Mouse (Mus musculus): Measurements from ENCODE around the gene Tmem131. TPM values are rescaled to one million over a fixed set of nuclear protein-coding genes. Genes with fewer than 3 reads are reported as not detected.
"Not testable (repeated sequence)": the region's sequence is repeated elsewhere in the genome, so short reads cannot be mapped to it uniquely, and the experiment has no call there.

The Tmem131 gene
- polyA plus RNA-seq, 1 experiment from 2014 or later = 11.4 TPM

- ATAC-seq (replicated peaks; ENCODE audit: insufficient number of reproducible peaks, low FRiP score, low TSS enrichment) = no peak
- no peak overlapping the region for H3K4me2 ChIP-seq
- H3K9ac ChIP-seq (ENCODE audit: low read depth, low read length) = no peak overlapping the region
- no peaks in the 10 kb centered on the region for H3K4me1 ChIP-seq (ENCODE audit: control insufficient read depth, insufficient read depth, low read length)
- H3K4me3 ChIP-seq (ENCODE audit: low read depth, low read length) = no peak overlapping the region
- H3K36me3 ChIP-seq (ENCODE audit: control insufficient read depth, insufficient read depth, low read length) = peaks cover 17% of the 10 kb centered on the region; the same call in 1 of the 2 replicates
- H3K9me3 ChIP-seq (replicated peaks; ENCODE audit: control insufficient read depth, low read length) = no peaks in the 10 kb centered on the region
- H3K27ac ChIP-seq (ENCODE audit: low read depth, low read length) = no peak overlapping the region
- H3K27me3 ChIP-seq (ENCODE audit: control insufficient read depth, insufficient read depth, low read length) = no peaks in the 10 kb centered on the region
- WGBS (ENCODE audit: insufficient replicate concordance) = 90% methylated on average over 12 of the region's 12 CpGs
These were observed 107.1 kb downstream of the Tmem131 start for GRCm38 (mm10) chr1:36836274-36836954.

- 91% methylated on average over 3 of the region's 3 CpGs for WGBS (ENCODE audit: insufficient replicate concordance)
- Histone ChIP-seq H3K27me3 (ENCODE audit: control insufficient read depth, insufficient read depth, low read length) (no peaks in the 10 kb centered on the region), H3K36me3 (ENCODE audit: control insufficient read depth, insufficient read depth, low read length) (peaks cover 15% of the 10 kb centered on the region; the same call in 1 of the 2 replicates), H3K9me3 (replicated peaks; ENCODE audit: control insufficient read depth, low read length) (no peaks in the 10 kb centered on the region), H3K4me1 (ENCODE audit: control insufficient read depth, insufficient read depth, low read length) (no peaks in the 10 kb centered on the region), H3K4me2 (no peak overlapping the region), H3K9ac (ENCODE audit: low read depth, low read length) (no peak overlapping the region), H3K27ac (ENCODE audit: low read depth, low read length) (no peak overlapping the region), H3K4me3 (ENCODE audit: low read depth, low read length) (no peak overlapping the region)
- no peak for ATAC-seq (replicated peaks; ENCODE audit: insufficient number of reproducible peaks, low FRiP score, low TSS enrichment)
These were observed 107.9 kb downstream of the Tmem131 start for GRCm38 (mm10) chr1:36835593-36835992.

- Histone ChIP-seq H3K36me3 (ENCODE audit: control insufficient read depth, insufficient read depth, low read length) (peaks cover 15% of the 10 kb centered on the region; the same call in 1 of the 2 replicates), H3K4me1 (ENCODE audit: control insufficient read depth, insufficient read depth, low read length) (no peaks in the 10 kb centered on the region), H3K27me3 (ENCODE audit: control insufficient read depth, insufficient read depth, low read length) (no peaks in the 10 kb centered on the region), H3K9me3 (replicated peaks; ENCODE audit: control insufficient read depth, low read length) (no peaks in the 10 kb centered on the region), H3K9ac (ENCODE audit: low read depth, low read length) (no peak overlapping the region), H3K27ac (ENCODE audit: low read depth, low read length) (no peak overlapping the region), H3K4me3 (ENCODE audit: low read depth, low read length) (no peak overlapping the region), H3K4me2 (no peak overlapping the region)
- no peak for ATAC-seq (replicated peaks; ENCODE audit: insufficient number of reproducible peaks, low FRiP score, low TSS enrichment)
- 94% methylated on average over 7 of the region's 7 CpGs for WGBS (ENCODE audit: insufficient replicate concordance)
These were observed 109.4 kb downstream of the Tmem131 start for GRCm38 (mm10) chr1:36834090-36834489.

GRCm38 (mm10) chr1:36830913-36831866 is 112.3 kb downstream of the Tmem131 start:
- H3K9ac ChIP-seq (ENCODE audit: low read depth, low read length) = no peak overlapping the region
- no peak overlapping the region for H3K27ac ChIP-seq (ENCODE audit: low read depth, low read length)
- H3K9me3 ChIP-seq (replicated peaks; ENCODE audit: control insufficient read depth, low read length) = no peaks in the 10 kb centered on the region
- peaks cover 16% of the 10 kb centered on the region; the same call in 1 of the 2 replicates for H3K36me3 ChIP-seq (ENCODE audit: control insufficient read depth, insufficient read depth, low read length)
- H3K4me2 ChIP-seq = no peak overlapping the region
- H3K27me3 ChIP-seq (ENCODE audit: control insufficient read depth, insufficient read depth, low read length) = no peaks in the 10 kb centered on the region
- 70% methylated on average over 14 of the region's 14 CpGs for WGBS (ENCODE audit: insufficient replicate concordance)
- no peaks in the 10 kb centered on the region for H3K4me1 ChIP-seq (ENCODE audit: control insufficient read depth, insufficient read depth, low read length)
- no peak overlapping the region for H3K4me3 ChIP-seq (ENCODE audit: low read depth, low read length)
- ATAC-seq (replicated peaks; ENCODE audit: insufficient number of reproducible peaks, low FRiP score, low TSS enrichment) = no peak

GRCm38 (mm10) chr1:36824356-36824755 is 119.1 kb downstream of the Tmem131 start:
- H3K4me3 ChIP-seq (ENCODE audit: low read depth, low read length) = no peak overlapping the region
- H3K9me3 ChIP-seq (replicated peaks; ENCODE audit: control insufficient read depth, low read length) = no peaks in the 10 kb centered on the region
- no peak for ATAC-seq (replicated peaks; ENCODE audit: insufficient number of reproducible peaks, low FRiP score, low TSS enrichment)
- no peak overlapping the region for H3K9ac ChIP-seq (ENCODE audit: low read depth, low read length)
- H3K4me2 ChIP-seq = no peak overlapping the region
- no peaks in the 10 kb centered on the region for H3K27me3 ChIP-seq (ENCODE audit: control insufficient read depth, insufficient read depth, low read length)
- no peak overlapping the region for H3K27ac ChIP-seq (ENCODE audit: low read depth, low read length)
- H3K4me1 ChIP-seq (ENCODE audit: control insufficient read depth, insufficient read depth, low read length) = no peaks in the 10 kb centered on the region
- 93% methylated on average over 5 of the region's 5 CpGs for WGBS (ENCODE audit: insufficient replicate concordance)
- peaks cover 21% of the 10 kb centered on the region for H3K36me3 ChIP-seq (ENCODE audit: control insufficient read depth, insufficient read depth, low read length)

- H3K4me1 ChIP-seq (ENCODE audit: control insufficient read depth, insufficient read depth, low read length); ATAC-seq (replicated peaks; ENCODE audit: insufficient number of reproducible peaks, low FRiP score, low TSS enrichment); H3K4me2 ChIP-seq; H3K4me3 ChIP-seq (ENCODE audit: low read depth, low read length); H3K27me3 ChIP-seq (ENCODE audit: control insufficient read depth, insufficient read depth, low read length); H3K9me3 ChIP-seq (replicated peaks; ENCODE audit: control insufficient read depth, low read length); H3K9ac ChIP-seq (ENCODE audit: low read depth, low read length); H3K27ac ChIP-seq (ENCODE audit: low read depth, low read length): not testable (repeated sequence)
- WGBS (ENCODE audit: insufficient replicate concordance) = 90% methylated on average over 4 of the region's 4 CpGs
- H3K36me3 ChIP-seq (ENCODE audit: control insufficient read depth, insufficient read depth, low read length) = peaks cover 20% of the 10 kb centered on the region
These were observed 121.5 kb downstream of the Tmem131 start for GRCm38 (mm10) chr1:36821918-36822317.

GRCm38 (mm10) chr1:36815166-36815565 is 128.3 kb downstream of the Tmem131 start:
- no peak overlapping the region for H3K9ac ChIP-seq (ENCODE audit: low read depth, low read length)
- H3K9me3 ChIP-seq (replicated peaks; ENCODE audit: control insufficient read depth, low read length) = no peaks in the 10 kb centered on the region
- H3K4me3 ChIP-seq (ENCODE audit: low read depth, low read length) = no peak overlapping the region
- H3K27me3 ChIP-seq (ENCODE audit: control insufficient read depth, insufficient read depth, low read length) = no peaks in the 10 kb centered on the region
- no peak for ATAC-seq (replicated peaks; ENCODE audit: insufficient number of reproducible peaks, low FRiP score, low TSS enrichment)
- no peak overlapping the region for H3K4me2 ChIP-seq
- peaks cover 13% of the 10 kb centered on the region for H3K4me1 ChIP-seq (ENCODE audit: control insufficient read depth, insufficient read depth, low read length)
- WGBS (ENCODE audit: insufficient replicate concordance) = 85% methylated on average over 6 of the region's 6 CpGs
- peaks cover 15% of the 10 kb centered on the region for H3K36me3 ChIP-seq (ENCODE audit: control insufficient read depth, insufficient read depth, low read length)
- H3K27ac ChIP-seq (ENCODE audit: low read depth, low read length) = no peak overlapping the region

GRCm38 (mm10) chr1:36814271-36814903 is 129.1 kb downstream of the Tmem131 start:
- ATAC-seq (replicated peaks; ENCODE audit: insufficient number of reproducible peaks, low FRiP score, low TSS enrichment) = no peak
- Histone ChIP-seq H3K27ac (ENCODE audit: low read depth, low read length) (no peak overlapping the region), H3K4me1 (ENCODE audit: control insufficient read depth, insufficient read depth, low read length) (peaks cover 13% of the 10 kb centered on the region), H3K36me3 (ENCODE audit: control insufficient read depth, insufficient read depth, low read length) (peaks cover 18% of the 10 kb centered on the region), H3K4me2 (no peak overlapping the region), H3K27me3 (ENCODE audit: control insufficient read depth, insufficient read depth, low read length) (no peaks in the 10 kb centered on the region), H3K4me3 (ENCODE audit: low read depth, low read length) (no peak overlapping the region), H3K9me3 (replicated peaks; ENCODE audit: control insufficient read depth, low read length) (no peaks in the 10 kb centered on the region), H3K9ac (ENCODE audit: low read depth, low read length) (no peak overlapping the region)
- WGBS (ENCODE audit: insufficient replicate concordance) = 69% methylated on average over 5 of the region's 5 CpGs
